Mouse (Mus musculus) ES-Bruce4 (cell line): ENCODE measurements at regions not wholly inside any gene's neighbourhood (a gene's known extent, or its start where the extent isn't known, plus 50 kb on each side); places are given as distances from the start of the nearest gene placed in this dataset.

Experiments
- H3K27ac ChIP-seq: 2 replicates; pipeline ENCODE4 v1.5.1; 2012; ENCODE audit warnings: low read length, inconsistent platforms; ENCODE audit not compliant: insufficient read depth
- H3K27me3 ChIP-seq: 2 replicates; pipeline ENCODE4 v1.6.1; 2012; ENCODE audit warnings: mild to moderate bottlenecking, low read length, inconsistent platforms; ENCODE audit not compliant: control insufficient read depth, poor library complexity, insufficient read depth, severe bottlenecking
- H3K36me3 ChIP-seq: 2 replicates; pipeline ENCODE4 v1.6.1; 2012; ENCODE audit warnings: inconsistent platforms, mild to moderate bottlenecking, low read length, moderate library complexity; ENCODE audit not compliant: control insufficient read depth, poor library complexity, insufficient read depth, severe bottlenecking
- H3K4me1 ChIP-seq: one replicate; pipeline ENCODE4 v1.8.1; 2011; ENCODE audit warnings: low read length; ENCODE audit not compliant: control insufficient read depth, insufficient read depth
- H3K4me3 ChIP-seq: 2 replicates; pipeline ENCODE4 v1.5.1; 2011; ENCODE audit warnings: low read depth, mild to moderate bottlenecking, low read length
- H3K9ac ChIP-seq: 2 replicates; pipeline ENCODE4 v1.6.1; 2012; ENCODE audit warnings: low read depth, mild to moderate bottlenecking, inconsistent platforms; ENCODE audit not compliant: poor library complexity, severe bottlenecking
- H3K9me3 ChIP-seq: replicated peaks from 2 replicates; pipeline ENCODE4 v1.6.1; 2012; ENCODE audit warnings: mild to moderate bottlenecking, low read length, inconsistent platforms; ENCODE audit not compliant: control insufficient read depth, poor library complexity, insufficient read depth, severe bottlenecking
- CTCF ChIP-seq: IDR thresholded peaks from one replicate; pipeline ENCODE4 v1.8.1; 2011; ENCODE audit warnings: low read depth, low read length

- no peak overlapping the region for H3K9ac ChIP-seq
- no peaks in the 10 kb centered on the region for H3K36me3 ChIP-seq
- TF ChIP-seq CTCF: no peak
- H3K4me1 ChIP-seq: no peaks in the 10 kb centered on the region
- H3K27me3 ChIP-seq: no peaks in the 10 kb centered on the region
- no peak overlapping the region for H3K4me3 ChIP-seq
- H3K27ac ChIP-seq: no peak overlapping the region
- no peaks in the 10 kb centered on the region for H3K9me3 ChIP-seq
Observed at GRCm38 (mm10) chr4:25891888-25892661, 92.0 kb upstream of the Fut9 start.
